Comparison of ENCODE assay signal across 9 mouse cellular contexts in genomic region chr2:75772251-75772956, GRCm38 (mm10). TPM values are rescaled to one million over a fixed set of nuclear protein-coding genes. Genes with fewer than 3 reads are reported as not detected.
DNase-seq lines count a peak whose midpoint lies in the region; ATAC-seq and TF ChIP-seq lines count a peak whose summit lies in the region.
"Had no signal": no experiment of that assay in that cellular context is flagged by ENCODE, and none has a peak within 500 bp of the region (broad histone marks: within the 10 kb centered on the region; RNA-seq: fewer than 3 reads in every experiment).

No protein-coding gene starts in this region.

- no peak overlapping the region for H3K9ac ChIP-seq in intestine, postnatal 0 days (ENCODE audit: low read depth, low read length)
- no peak overlapping the region for H3K9ac ChIP-seq in liver, embryonic 15.5 days

- DNase-seq in adrenal gland, postnatal 14 days = peak; percentile 71
- DNase-seq in embryonic facial prominence, embryonic 10.5 days (ENCODE audit: low spot score) = peak; percentile 47
- DNase-seq in left cerebral cortex, adult 9 months (ENCODE audit: low spot score in 2 of 2) = no peak
- no peak for DNase-seq in layer of hippocampus, postnatal 36 days
- no peak for DNase-seq in gastrocnemius, postnatal 36 days
- DNase-seq: thymus, postnatal 4 days had no signal

- WGBS in embryonic facial prominence, embryonic 10.5 days = 36% methylated on average over 11 of the region's 11 CpGs
- WGBS in intestine, postnatal 0 days = 20% methylated on average over 11 of the region's 11 CpGs
- WGBS in liver, embryonic 15.5 days (ENCODE audit: insufficient replicate concordance) = 28% methylated on average over 11 of the region's 11 CpGs

- peak overlapping the region; percentile 49 for H3K27ac ChIP-seq in embryonic facial prominence, embryonic 10.5 days (replicated peaks)
- peak overlapping the region; percentile 88 for H3K27ac ChIP-seq in intestine, postnatal 0 days (ENCODE audit: low read depth, low read length)
- H3K27ac ChIP-seq in liver, embryonic 15.5 days (replicated peaks) = peak overlapping the region; percentile 49; the same call in 1 of the 2 replicates

- no peak overlapping the region for H3K4me3 ChIP-seq in embryonic facial prominence, embryonic 10.5 days
- H3K4me3 ChIP-seq in intestine, postnatal 0 days (ENCODE audit: low read depth, low read length) = no peak overlapping the region
- no peak overlapping the region for H3K4me3 ChIP-seq in liver, embryonic 15.5 days (replicated peaks)

- H3K36me3 ChIP-seq in embryonic facial prominence, embryonic 10.5 days (replicated peaks) = no peaks in the 10 kb centered on the region
- no peaks in the 10 kb centered on the region for H3K36me3 ChIP-seq in intestine, postnatal 0 days (ENCODE audit: control insufficient read depth, insufficient read depth)
- H3K36me3 ChIP-seq in liver, embryonic 15.5 days (replicated peaks) = no peaks in the 10 kb centered on the region

- no peaks in the 10 kb centered on the region for H3K27me3 ChIP-seq in embryonic facial prominence, embryonic 10.5 days (replicated peaks; ENCODE audit: low read depth, poor library complexity, severe bottlenecking)
- no peaks in the 10 kb centered on the region for H3K27me3 ChIP-seq in intestine, postnatal 0 days (replicated peaks; ENCODE audit: control insufficient read depth, insufficient read depth, low read length)
- H3K27me3 ChIP-seq in liver, embryonic 15.5 days = no peaks in the 10 kb centered on the region

- no peaks in the 10 kb centered on the region for H3K9me3 ChIP-seq in embryonic facial prominence, embryonic 10.5 days
- H3K9me3 ChIP-seq in intestine, postnatal 0 days (ENCODE audit: control insufficient read depth) = no peaks in the 10 kb centered on the region
- H3K9me3 ChIP-seq in liver, embryonic 15.5 days (replicated peaks) = no peaks in the 10 kb centered on the region

- peaks cover 40% of the 10 kb centered on the region for H3K4me1 ChIP-seq in embryonic facial prominence, embryonic 10.5 days
- H3K4me1 ChIP-seq in intestine, postnatal 0 days (replicated peaks; ENCODE audit: control insufficient read depth, insufficient read depth, low read length) = peaks cover 9% of the 10 kb centered on the region; the same call in 1 of the 2 replicates
- H3K4me1 ChIP-seq in liver, embryonic 15.5 days (replicated peaks) = peaks cover 56% of the 10 kb centered on the region

- peak overlapping the region; percentile 21 for H3K4me2 ChIP-seq in intestine, postnatal 0 days (replicated peaks; ENCODE audit: low read depth)
- H3K4me2 ChIP-seq in liver, embryonic 15.5 days = no peak overlapping the region

- intact Hi-C loops in gastrocnemius, postnatal 36 days (cut with DNase I) = no loop called here

- peak; percentile 84 for ATAC-seq in intestine, postnatal 0 days
- peak; percentile 43; the same call in 1 of the 2 replicates for ATAC-seq in liver, embryonic 15.5 days (ENCODE audit: insufficient read depth)
- ATAC-seq in megakaryocyte progenitor cell, adult 5-6 weeks (replicated peaks; ENCODE audit: poor library complexity) = no peak

- TF ChIP-seq CTCF in intestine, postnatal 0 days (IDR thresholded peaks at IDR 0.05; ENCODE audit: low read depth) = 0 out of 2 replicates have a peak, but pooled peaks have one; percentile 12

RNA-seq across cellular contexts. Expression of gene Agps, which starts 59.6 kb away (rescaled TPM):
- total RNA-seq in adrenal gland, postnatal 14 days (2021) = 34.7 and 40.2 TPM in 2 replicates
- polyA plus RNA-seq in embryonic facial prominence, embryonic 10.5 days (2016; fragmentation: Nextera tagmentation; extraction: Ambion mirVana) = 48.7 and 52.4 TPM in 2 replicates
- polyA plus RNA-seq in intestine, postnatal 0 days (2015; fragmentation: Nextera tagmentation; extraction: Ambion mirVana) = 6.5 and 8.6 TPM in 2 replicates
- 14.3 and 14.8 TPM in 2 replicates for polyA plus RNA-seq in liver, embryonic 15.5 days (2015; fragmentation: Nextera tagmentation; extraction: Ambion mirVana)
- 218 and 225 TPM in 2 replicates for total RNA-seq in megakaryocyte progenitor cell, adult 5-6 weeks (2015)
- 188 and 201 TPM in 2 replicates for total RNA-seq in megakaryocyte progenitor cell, adult 5-6 weeks (2017)
- total RNA-seq in layer of hippocampus, postnatal 36 days (2021) = 10 to 100 TPM; 43.1 to 44.9 TPM
- total RNA-seq in gastrocnemius, postnatal 36 days (2021) = 10 to 100 TPM; 21.6 to 24.0 TPM

Comparison
In these comparisons a context has a peak if more than half of its experiments do, and no peak if none do; other contexts are left out.
1. DNase-seq: peak in adrenal gland, postnatal 14 days (single experiment) and embryonic facial prominence, embryonic 10.5 days (single experiment); none in left cerebral cortex, adult 9 months (0 of 2), layer of hippocampus, postnatal 36 days (0 of 2) and gastrocnemius, postnatal 36 days (0 of 2).
2. Peak in every context shown above with its lines, with median percentiles within 50 percentile points of each other: H3K27ac ChIP-seq.